Mouse (Mus musculus) embryonic fibroblast, embryonic 13.5 days (primary cell): ENCODE results near the gene Reep3. TPM values are rescaled to one million over a fixed set of nuclear protein-coding genes. Genes with fewer than 3 reads are reported as not detected.

Experiments used
- H3K27ac ChIP-seq: 2 replicates; pipeline ENCODE4 v1.5.1; 2012; ENCODE audit warnings: low read length, control low read depth, inconsistent platforms; ENCODE audit not compliant: insufficient read depth
- H3K4me1 ChIP-seq: 2 replicates; pipeline ENCODE4 v1.6.1; 2011; ENCODE audit warnings: low read length; ENCODE audit not compliant: control insufficient read depth, insufficient read depth
- H3K4me3 ChIP-seq: 2 replicates; pipeline ENCODE4 v1.5.1; 2011; ENCODE audit warnings: mild to moderate bottlenecking, control low read depth, low read length; ENCODE audit not compliant: insufficient read depth
- CTCF ChIP-seq: IDR thresholded peaks from 2 replicates; pipeline ENCODE4 v1.5.1; 2011; ENCODE audit warnings: mild to moderate bottlenecking, control low read depth, low read length, moderate library complexity, borderline replicate concordance; ENCODE audit not compliant: insufficient read depth
- POLR2A ChIP-seq: IDR thresholded peaks from 2 replicates; pipeline ENCODE4 v1.6.1; 2011; ENCODE audit warnings: low read depth, mild to moderate bottlenecking, control low read depth, low read length, moderate library complexity
- polyA plus RNA-seq: library from polyadenylated mRNA; stranded (reverse); fragments of >200 nt; gene quantifications from 2 replicates; pipeline ENCODE4 v1.2.4, GENCODE M21; 2011; ENCODE audit warnings: low read depth; ENCODE audit not compliant: missing spikeins, insufficient read length

Reep3 gene
- polyA plus RNA-seq, 1 experiment: 76.0 TPM

- H3K4me1 ChIP-seq: peaks cover 9% of the 10 kb centered on the region
- H3K4me3 ChIP-seq: no peak overlapping the region
- no peak overlapping the region for H3K27ac ChIP-seq
- TF ChIP-seq CTCF (no peak), POLR2A (no peak)
Measured at GRCm38 (mm10) chr10:67111799-67112177, 15.0 kb upstream of the Reep3 start.

GRCm38 (mm10) chr10:67111044-67111798, 14.5 kb upstream of the Reep3 start:
- Histone ChIP-seq H3K27ac (no peak overlapping the region), H3K4me1 (peaks cover 9% of the 10 kb centered on the region), H3K4me3 (no peak overlapping the region)
- no peak for TF ChIP-seq CTCF
- no peak for TF ChIP-seq POLR2A

- H3K4me1 ChIP-seq: peaks cover 4% of the 10 kb centered on the region
- H3K27ac ChIP-seq: no peak overlapping the region
- TF ChIP-seq POLR2A (no peak), CTCF (no peak)
- no peak overlapping the region for H3K4me3 ChIP-seq
Measured at GRCm38 (mm10) chr10:67109635-67110034, 12.9 kb upstream of the Reep3 start.

- TF ChIP-seq POLR2A (no peak), CTCF (no peak)
- H3K4me3 ChIP-seq: no peak overlapping the region
- H3K27ac ChIP-seq: no peak overlapping the region
- peaks cover 11% of the 10 kb centered on the region for H3K4me1 ChIP-seq
Measured at GRCm38 (mm10) chr10:67108096-67108495, 11.4 kb upstream of the Reep3 start.

GRCm38 (mm10) chr10:67107017-67107761, 10.4 kb upstream of the Reep3 start:
- TF ChIP-seq CTCF: no peak
- no peak for TF ChIP-seq POLR2A
- Histone ChIP-seq H3K27ac (no peak overlapping the region), H3K4me3 (no peak overlapping the region), H3K4me1 (peaks cover 17% of the 10 kb centered on the region)

GRCm38 (mm10) chr10:67106400-67106799, 9.7 kb upstream of the Reep3 start:
- Histone ChIP-seq H3K4me3 (no peak overlapping the region), H3K4me1 (peaks cover 17% of the 10 kb centered on the region), H3K27ac (no peak overlapping the region)
- no peak for TF ChIP-seq CTCF
- TF ChIP-seq POLR2A: no peak

GRCm38 (mm10) chr10:67105331-67106217, 8.8 kb upstream of the Reep3 start:
- no peak overlapping the region for H3K4me3 ChIP-seq
- H3K27ac ChIP-seq: no peak overlapping the region
- TF ChIP-seq POLR2A: no peak
- TF ChIP-seq CTCF: no peak
- H3K4me1 ChIP-seq: peaks cover 13% of the 10 kb centered on the region

- H3K4me3 ChIP-seq: no peak overlapping the region
- H3K27ac ChIP-seq: no peak overlapping the region
- TF ChIP-seq POLR2A (no peak), CTCF (no peak)
- peaks cover 16% of the 10 kb centered on the region for H3K4me1 ChIP-seq
Measured at GRCm38 (mm10) chr10:67104543-67104942, 7.8 kb upstream of the Reep3 start.

- H3K4me3 ChIP-seq: no peak overlapping the region
- TF ChIP-seq POLR2A (no peak), CTCF (no peak)
- H3K27ac ChIP-seq: no peak overlapping the region
- H3K4me1 ChIP-seq: peaks cover 16% of the 10 kb centered on the region
Measured at GRCm38 (mm10) chr10:67100831-67101251, 4.1 kb upstream of the Reep3 start.
